Mouse (Mus musculus) lung, postnatal 25 days (tissue): Measurements from ENCODE around the gene Thumpd3.

Experiments used
- DNase-seq: peaks from one replicate; pipeline ENCODE4 v3.0.0; 2022; ENCODE audit warnings: low spot score

Thumpd3 gene

DNA sequence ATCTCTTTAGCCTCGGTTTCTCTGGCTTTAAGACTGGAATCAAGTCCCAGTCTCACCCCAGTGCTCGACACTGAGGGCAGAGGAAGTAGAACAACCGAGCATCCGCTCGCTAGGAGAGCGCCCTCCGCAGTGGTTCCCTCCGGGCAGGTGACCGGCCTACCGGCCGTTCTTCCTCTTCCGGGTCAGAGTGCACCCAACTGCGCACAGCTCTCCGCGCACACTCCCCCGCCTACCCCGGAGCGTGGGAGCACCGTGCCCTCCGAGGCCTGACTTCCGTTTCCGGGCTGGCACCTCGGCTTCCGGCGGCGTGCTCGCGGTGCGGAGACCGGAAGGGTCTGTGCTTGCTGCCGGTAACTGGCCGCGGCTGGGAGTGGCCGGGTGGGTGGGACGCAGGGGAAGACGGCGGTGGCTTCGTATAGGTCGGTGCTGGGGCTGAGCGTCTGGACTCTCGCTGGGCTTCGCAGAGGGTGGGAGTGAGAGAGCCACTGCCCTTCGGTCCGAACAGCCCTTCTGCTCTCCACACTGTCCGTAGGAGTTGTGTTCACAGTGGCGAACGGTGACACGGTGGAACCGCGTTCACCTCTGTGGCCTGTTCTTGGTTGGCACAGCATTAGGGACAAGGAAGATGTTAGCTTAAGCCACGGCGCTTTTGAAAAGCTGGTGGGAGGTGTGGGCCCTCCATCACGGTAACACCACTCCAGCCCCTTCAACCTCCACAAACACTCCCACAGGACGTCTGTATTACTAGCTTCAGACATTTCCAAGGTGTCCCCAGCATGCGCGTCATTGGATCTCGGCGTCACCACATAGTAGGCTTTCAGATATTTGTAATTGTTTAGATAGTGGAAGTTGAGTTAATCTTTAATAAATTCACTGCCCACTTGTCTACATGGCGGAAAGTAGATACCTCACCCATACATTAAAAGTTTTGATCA is at the start of gene Thumpd3:
TSS of gene Thumpd3 (plus strand) at position 185 of the 935 bp plus-strand sequence.
- peak; percentile 97 for DNase-seq

DNA sequence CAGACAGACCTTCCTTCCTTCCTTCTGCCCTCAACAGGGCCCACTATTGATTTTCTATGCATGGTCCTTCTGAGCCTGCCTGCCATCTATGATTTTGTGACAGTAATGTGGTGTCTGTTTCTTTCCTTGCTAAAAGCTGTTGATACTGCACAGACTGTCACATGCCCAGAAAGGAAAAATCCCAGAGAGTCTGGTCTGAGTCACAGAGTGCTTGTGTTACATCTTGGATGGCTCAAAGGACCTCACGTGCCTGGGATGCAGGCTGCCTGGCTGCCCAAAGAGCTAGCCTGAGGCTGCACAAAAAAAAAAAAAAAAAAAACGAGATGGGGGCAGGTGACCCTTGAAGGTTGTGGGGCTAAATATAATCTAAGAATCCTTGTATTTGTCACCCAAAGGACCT is 46.8 kb upstream of the Thumpd3 start:
- DNase-seq: no peak

DNA sequence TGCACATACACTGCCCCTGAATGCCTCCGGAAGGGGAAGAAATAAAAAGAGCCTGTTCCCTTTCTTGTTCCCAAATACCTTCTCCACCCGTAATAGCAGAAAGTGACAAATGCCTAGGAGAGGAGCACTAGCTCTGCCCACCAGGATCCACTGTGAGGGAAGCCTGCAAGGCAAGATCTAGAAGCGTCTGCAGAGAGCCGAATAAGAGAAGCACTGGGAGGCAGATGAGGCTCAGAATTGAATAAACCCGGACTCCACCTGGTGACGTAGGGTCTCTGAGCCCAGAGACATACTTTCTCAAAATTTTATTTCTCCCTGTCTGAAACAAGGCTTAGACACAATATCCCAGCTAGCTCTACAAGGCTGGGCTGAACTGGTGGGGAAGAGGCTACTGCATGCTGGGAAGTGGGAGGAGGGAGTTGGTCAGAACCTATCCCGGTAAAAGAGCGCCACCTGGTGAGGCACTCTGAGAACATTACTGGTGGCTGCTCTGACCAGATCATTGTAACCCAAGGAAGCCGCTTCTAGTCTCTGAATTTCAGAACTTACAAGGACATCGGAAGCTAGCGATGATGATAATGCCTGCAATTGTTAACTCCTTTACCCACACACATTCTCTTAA is 45.2 kb upstream of the Thumpd3 start:
- peak; percentile 86 for DNase-seq

DNA sequence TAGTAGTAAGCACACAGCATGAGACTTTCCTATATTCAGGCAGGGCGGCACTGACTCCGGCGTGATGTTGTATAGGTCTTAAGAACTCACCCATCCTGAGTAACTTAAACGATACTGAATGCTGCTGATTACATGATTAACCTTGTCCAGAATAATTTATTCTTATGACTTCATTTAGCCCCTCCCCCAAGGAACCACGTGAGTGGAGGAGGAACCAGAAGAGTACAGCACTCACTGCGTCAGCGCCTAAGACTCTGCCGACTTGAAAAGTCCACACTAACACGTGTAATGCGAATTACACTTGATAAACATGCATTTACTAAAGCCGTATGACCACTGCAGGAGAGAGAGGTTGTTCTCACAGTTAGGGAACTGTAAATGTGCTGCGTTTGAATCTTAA is 44.3 kb upstream of the Thumpd3 start:
- peak; percentile 18 for DNase-seq

DNA sequence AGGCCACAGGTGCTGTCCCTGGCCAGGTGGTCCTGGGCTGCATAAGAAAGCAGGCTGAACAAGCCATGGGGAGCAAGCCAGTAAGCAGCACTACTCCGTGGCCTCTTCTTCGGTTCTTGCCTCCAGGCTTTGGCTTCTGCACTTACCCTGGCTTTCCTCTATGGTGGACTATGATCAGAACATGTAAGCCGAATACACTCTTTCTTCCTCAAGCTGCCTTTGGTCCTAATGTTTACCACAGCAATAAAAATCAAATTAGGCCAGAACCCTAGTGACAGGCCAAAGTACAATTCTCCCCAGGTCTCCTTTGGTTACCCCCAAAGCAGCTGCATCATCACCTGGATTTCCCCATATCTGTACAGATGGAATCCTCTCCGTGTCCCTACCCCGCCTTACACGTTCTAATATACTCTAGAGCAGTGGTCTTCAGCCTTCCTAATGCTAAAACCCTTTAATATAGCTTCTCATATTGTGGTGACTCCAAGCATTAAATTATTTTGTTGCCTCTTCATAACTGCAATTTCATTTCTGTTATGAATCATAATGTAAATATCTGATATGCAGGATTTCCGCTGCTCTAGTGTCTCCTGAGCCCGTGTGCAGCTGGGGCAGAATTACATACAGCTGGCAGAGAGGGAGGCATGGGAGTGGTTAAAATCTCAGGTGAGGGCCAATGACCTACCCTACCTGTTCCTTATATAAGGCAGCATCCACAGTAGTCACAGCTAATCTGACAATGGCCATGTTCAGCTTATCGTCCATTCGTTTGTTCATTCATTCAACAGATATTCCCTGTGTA is 42.5 kb upstream of the Thumpd3 start:
- no peak for DNase-seq

DNA sequence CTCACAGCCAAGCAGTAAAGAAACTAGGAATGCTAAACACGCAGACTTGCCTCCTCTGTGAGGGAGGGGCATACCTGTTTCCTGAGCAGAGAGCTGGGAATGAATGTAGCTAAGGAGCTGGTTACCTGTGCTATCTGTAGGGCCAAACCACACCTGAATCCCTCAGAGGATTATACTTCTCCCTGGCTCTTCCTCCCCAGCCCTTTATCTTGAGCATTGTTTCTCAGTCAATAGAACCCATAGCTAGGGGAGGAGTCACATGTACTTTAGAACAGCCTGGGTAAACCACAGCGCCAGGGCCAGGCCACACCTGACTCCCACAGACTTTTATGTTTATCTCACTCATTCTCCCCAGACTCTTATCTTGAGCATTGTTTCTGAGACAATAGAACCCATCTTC is 39.2 kb upstream of the Thumpd3 start:
- no peak for DNase-seq

DNA sequence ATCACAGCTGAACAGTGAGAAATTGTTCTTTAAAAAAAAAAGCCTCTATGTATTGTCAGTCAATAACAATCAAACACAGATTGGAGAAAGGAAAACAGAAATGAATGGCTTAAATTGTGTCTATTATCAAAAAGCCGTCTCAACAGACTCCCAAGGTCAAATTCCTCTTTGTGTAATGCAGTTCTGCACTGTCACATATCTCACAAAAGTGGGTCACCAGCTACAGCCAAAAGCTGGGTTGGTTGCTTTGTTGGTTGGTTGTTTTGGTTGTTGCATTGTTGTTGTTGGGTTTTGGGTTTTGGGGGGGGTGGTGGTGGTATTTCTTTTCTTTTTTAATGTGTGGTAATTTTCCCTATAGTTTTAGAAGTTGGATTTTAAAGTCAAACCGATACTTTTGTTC is 34.1 kb upstream of the Thumpd3 start:
- no peak for DNase-seq

DNA sequence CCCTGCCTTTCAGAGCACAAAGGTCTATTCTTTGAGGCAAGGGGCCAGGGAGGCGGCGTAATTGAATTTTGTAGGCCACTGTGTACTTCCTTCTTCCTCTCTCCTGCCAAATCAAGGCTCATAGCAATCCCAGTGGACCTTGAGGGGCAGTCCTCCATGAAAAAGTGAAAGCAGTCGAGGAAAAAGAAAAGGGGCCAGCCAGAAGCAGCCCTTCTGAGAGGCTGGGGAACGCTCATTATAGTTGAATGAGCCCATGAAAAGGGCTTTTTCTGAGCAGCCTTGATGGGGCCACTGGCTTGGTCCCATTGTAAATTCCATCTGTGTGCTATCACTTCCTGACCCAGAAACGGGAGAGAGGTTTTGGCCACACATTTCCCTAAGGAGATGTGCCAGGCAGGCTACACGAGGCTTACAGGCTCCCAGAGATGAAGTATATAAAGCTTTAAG is 33.5 kb upstream of the Thumpd3 start:
- DNase-seq: peak; percentile 35

DNA sequence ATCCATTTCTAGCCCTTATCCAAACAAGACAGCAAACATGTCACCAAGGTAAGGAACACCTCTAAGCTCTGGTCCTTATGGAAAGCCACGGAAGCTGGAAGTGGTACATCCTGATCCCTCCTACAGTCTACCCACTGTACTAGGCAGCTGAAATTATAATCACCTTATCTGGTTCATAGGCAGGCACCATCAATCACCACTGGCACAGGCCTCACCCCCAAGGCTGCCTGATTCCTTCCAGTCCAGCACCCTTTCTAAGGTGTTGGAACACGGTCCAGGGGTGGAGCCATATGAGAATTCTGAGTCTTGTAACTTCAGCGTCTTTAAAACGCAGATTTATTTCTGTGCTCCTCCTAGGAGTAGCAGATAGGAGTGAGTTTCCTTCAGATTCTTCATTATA is 32.5 kb upstream of the Thumpd3 start:
- no peak for DNase-seq

DNA sequence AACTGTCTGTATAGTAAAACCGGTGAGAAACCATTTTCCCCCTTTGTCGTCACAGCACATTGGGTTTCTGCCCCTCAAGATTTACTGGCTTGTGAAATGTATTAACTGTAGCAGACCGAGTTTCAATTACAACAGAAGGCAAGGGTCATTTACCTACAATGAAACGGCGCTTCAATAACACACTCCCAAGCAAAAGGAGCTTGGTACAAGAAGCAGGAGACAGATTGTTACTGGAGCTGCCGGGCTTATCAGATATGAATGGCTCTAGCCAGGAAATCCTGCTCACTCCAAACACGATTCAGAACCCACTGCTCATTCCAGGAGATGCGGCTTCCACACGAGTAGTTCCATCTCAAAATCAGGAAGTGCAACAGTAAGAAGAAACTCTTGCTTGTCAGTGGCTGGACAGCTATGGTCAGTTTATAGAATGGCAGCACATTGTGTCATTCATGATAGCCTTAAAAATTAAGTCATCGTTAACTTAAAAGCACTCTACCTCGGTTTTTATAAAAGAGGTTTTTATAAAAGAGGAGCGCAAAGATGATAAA is 28.5 kb upstream of the Thumpd3 start:
- no peak for DNase-seq

DNA sequence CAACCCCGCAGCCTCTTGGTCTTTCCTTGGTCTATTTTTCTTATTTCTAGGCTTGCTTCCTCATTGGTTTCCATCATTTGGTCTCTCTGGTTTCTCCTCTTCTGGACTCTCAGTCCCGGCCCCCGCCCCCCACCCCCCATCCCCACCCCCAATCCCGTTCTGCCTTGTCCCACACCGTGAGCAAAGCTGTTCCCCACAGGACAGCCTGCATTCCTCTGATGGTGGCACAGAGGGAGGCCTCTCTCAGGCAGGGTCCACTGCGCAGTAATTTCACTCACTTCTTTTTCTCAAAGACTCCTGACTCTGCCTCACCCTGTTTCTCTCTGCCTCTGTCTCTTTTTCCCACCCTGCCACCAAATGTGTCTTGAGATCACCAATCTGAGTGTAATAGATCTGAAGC is 27.9 kb upstream of the Thumpd3 start:
- no peak for DNase-seq

DNA sequence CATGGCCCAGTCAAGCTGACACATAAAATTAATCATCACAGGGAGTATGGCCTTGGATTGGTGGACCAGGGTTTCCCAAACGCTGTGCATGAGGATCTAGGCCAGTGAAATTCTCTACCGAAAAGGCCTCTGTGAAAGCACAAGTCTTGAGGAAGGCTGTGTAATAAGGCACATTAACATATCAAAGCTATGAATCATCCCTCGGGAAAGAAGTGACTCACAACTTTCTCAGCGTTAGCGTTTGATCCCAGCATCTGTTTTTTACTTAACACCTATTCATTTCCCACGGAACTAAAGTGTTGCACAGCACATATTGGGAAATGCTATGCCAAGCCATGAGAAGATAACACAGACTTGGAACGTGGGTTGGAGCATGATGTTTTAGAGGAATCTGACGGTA is 21.2 kb upstream of the Thumpd3 start:
- DNase-seq: no peak

DNA sequence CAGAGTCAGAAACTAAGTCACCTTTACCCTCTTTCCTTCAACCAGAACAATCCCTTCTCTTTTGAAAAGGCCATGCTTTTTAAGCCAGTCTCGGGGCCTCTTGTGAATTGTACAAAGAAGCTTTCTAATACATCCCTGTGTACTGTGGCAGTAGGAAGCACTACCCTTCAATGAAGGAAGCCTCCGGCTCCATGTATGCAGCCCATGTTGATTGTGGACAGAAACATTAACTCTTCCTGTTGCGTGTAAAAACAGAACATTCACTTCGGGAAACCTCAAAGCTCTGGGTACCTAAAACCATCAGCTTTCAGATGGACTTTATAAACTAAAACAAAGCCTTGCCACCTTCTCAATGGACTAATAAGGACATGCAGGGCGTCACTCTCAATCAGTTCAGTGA is 20.3 kb upstream of the Thumpd3 start:
- no peak for DNase-seq

DNA sequence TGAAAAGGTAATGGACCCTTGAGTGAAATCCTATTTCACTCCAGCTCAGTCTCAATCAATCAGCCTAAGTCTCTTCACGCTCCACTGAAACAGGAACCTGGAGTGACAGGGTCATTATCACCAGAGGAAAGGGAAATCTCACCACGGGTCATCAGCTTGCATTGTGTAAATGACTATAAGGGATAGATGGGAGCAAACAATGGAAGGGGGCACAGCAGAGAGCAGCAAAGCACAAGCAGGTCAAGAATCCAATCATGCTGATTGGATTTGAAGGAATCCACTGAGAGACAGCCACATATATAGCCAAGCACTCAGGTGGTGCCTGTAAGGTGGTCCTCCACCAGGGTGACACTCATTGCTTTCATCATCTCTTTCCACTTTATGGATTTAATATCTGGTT is 18.6 kb upstream of the Thumpd3 start:
- DNase-seq: no peak

DNA sequence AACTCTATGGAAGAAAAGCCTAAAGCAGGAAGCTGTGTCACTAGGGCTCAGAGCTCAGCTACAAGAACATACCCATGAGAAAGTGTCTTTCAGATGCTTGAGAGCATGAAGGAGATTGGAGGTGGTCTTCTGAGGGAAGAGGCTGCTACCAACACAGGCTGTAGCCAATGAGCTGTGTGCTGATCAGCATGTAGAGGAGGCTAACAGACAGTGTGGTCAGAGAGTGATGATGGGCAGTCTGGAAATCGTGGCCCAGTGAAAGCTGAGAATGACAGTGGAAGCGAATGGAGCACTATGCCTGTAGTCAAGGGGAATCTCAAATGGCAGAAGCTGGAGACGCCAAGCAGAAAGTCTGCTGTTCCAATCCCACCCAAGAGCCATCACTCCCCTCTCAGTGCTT is 17.0 kb upstream of the Thumpd3 start:
- no peak for DNase-seq

DNA sequence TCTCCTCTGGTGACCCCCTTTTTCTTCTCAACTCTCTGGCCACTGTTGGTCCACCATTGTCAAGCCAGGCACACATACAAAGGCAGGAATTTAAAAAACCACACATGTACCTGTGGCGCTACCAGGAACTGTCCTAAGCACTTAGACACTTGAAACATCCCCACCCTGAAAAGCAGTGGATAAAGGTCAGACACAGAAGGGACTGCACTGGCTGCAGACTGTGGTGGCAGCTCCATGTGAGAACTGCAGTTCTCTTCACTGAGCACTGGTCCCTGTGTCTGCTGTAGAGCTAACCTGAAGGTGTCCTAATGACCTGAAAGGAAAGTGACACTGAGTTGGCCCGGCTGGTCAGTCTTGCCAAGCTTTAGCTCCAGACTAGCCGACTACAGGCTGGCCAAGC is 15.5 kb upstream of the Thumpd3 start:
- no peak for DNase-seq

DNA sequence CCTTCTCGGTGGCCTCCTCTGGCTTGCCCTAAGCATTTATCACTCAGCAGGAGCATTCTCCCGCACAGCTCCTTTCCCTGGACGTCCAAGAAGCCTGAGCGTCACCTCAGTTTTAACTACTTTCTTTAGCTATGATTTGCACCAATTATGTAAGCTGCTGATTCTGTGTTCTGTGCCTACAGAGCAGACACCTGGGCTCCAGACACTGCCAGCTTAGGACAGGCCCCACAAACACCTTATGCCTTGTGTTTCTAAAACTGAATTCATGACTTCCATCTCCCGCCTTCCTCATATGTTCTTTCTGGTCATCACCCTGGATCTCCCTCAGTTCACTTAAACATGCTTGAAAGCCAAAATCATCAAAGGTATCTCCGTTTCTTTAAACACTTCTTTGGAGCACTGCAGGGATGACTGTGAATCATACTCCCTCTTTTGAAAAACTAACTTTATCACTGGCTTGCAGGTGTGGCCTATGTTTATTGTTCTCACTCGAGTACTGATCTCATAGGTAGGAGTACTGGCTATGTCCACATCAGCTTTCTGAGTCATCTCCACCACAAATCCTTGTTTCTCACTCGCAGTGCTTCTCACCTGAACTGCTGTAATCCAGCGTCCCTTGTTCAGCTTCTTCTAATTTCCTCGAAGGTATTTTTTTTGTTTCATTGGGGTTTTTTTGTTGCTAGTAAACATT is 14.9 kb upstream of the Thumpd3 start:
- peak; percentile 67 for DNase-seq

DNA sequence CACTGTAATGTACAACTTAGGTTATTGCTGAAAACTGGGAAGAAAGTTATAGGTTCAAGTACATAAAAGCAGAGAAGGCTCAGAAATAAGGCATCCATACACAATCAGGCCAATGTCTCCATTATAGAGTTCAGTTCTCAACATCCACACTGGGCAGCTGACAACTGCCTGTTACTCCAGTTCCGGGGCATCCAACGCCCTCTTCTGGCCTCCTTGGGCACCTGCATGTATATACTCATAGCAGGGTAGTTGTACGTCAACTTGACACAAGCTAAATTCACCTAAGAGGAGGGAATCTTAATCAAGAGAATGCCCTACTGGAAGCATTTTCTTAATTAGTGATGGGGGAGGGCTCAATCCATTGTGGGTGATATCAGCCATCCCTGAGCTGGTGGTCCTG is 13.9 kb upstream of the Thumpd3 start:
- no peak for DNase-seq

DNA sequence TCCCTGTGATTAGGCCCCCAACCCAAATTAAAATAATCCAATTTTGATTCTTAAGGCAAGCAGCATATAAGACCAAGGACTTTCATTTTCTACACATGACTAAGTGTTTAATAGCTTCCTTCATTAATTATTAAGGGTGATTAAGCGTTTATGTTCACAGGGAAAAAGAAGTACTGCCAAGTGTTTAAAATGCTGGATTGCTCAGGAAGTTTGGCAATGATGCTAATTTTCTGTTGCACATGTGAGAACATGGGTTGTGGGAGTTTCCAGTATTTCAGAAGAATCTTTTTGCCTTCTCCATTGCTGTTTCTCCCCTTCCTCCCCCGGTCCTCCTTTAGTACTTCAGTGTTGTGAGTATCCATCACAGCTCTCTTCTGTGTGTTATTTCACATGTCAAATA is 12.8 kb upstream of the Thumpd3 start:
- DNase-seq: no peak

DNA sequence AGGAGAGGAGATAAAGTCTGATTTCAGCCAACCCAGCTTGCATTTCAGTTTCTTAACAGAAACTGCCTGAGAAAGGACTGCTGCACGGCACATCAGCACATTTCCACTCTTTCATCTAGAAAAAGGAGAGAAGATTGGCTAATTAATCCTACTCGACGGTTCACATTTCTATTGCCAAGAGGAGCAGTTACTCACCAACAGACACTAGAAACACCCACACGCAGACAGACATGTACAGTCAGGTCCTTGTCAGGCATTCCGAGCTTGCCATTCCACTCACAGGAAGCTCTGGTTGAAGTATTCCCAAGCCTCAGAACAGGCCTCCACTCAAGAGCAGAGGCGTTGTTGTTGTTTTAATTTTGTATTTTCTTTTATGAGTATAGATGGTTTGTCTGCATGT is 11.6 kb upstream of the Thumpd3 start:
- no peak for DNase-seq

DNA sequence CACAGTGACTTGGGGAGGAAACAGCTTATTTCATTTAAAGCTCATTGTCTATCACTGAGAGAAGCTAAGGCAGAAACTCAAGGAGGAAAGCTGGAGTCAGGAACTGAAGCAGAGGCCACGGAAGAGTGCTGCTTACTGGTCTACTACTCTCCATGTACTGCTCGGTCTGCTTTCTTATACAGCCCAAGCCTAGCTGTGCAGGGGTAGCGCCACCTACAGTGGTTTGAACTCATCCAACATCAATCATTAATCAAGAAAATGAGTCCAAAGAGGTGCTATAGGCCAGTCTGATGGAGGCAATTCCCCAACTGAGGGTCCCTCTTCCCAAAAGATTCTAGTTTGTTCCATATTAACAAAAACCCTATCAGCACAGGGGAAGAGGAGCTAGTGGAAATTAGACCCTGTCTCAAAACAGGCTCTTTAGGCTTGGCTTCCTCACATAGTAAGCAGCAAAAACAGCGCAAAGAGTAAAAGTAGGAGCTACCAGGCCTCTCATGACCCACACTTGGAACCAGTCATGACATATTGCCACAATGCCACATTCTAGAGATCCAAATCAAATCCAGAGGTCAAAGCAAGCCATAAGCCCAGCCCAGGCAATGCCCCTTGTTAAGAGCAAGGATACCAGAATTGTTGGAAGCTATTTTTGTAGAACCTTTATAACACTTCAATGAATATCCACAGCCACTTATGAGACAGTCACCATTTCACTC is 9.4 kb upstream of the Thumpd3 start:
- no peak for DNase-seq
